Mouse (Mus musculus) layer of hippocampus, postnatal 36 days (tissue): ENCODE results near the gene Taf3. TPM values are rescaled to one million over a fixed set of nuclear protein-coding genes. Genes with fewer than 3 reads are reported as not detected.
A peak's percentile ranks its signal among the peaks of the same experiment; 100 is the strongest.

Source experiments
- DNase-seq, 2 experiments: peaks; one replicate each; pipeline ENCODE4 v3.0.0; 2022
- total RNA-seq, 2 experiments: library from RNA; stranded (reverse); gene quantifications; 2 replicates each; pipeline ENCODE4 v1.2.3; 2021

Gene Taf3
- total RNA-seq = 10 to 100 TPM; 15.0 to 15.8 TPM

- peak; percentile 92 to 94 for DNase-seq
These were observed at the start of gene Taf3 for GRCm38 (mm10) chr2:10048461-10048860. Taf3 (minus strand) TSS chr2:10048596.

DNA sequence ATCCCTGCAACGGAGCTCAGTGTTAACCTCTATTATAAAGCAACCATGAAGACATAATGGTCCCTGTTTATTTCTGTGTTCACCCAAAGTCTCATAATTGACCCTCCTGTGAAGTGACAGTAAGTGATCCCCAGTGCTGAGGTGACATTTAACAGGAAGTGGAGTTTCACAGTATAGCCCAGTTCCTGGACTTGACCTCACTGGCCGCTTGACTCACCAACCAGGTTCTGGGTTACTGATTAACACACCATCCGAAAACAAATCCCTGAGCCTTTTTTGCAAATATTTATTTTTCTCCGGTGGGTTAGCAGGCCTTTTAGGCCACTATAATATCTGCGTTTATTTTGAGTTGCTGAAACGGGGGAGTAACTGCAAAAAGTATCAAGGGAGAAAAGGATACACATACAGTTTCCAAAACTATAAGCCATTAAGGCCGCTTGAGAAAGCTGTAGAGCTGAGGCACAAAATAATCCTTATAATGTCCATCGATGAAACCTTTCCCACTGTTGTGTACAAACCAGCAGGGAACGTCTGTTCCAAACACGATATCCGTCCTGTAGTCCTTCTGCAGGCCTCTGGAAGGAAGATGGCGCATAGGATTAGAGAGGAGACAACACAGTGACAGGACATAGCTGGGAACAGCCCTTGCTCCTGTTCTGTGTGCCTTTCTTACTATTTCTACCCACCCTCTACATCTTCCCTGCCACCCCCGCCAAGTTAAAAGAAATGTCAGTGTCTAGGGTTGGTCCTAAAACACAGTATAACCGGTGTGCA, 46.1 kb upstream of the Taf3 start:
- no peak for DNase-seq

DNA sequence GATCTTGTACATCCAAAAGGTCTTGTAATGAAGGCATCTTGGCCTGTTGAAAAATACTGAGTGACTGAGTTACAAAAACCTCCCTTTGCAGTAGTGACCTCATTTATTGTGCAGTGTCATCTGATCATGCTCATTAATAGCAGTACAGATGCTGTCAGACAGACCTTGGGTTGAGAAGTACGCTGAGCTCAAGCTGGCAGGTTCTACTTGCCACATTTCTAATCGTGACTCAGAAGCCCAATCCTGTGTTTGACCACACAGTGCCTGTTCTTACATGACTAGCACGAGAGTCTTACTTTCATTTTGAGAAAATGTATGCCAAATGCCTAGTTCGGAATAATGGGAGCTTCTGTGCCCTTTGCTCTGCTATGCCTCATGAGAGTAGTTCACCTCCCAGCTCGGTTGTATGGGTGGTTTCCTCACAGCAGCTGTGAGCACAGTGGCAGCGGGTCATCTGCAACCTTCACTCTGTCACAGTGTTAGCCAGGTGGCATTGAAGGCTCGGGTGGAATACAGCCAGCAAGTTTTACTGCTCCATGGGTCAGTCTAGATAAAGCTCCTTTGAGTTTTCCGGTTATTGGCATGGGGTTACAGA, 39.0 kb upstream of the Taf3 start:
- no peak for DNase-seq

- DNase-seq = no peak
These were observed 34.3 kb upstream of the Taf3 start for GRCm38 (mm10) chr2:10082737-10083136.

- DNase-seq = no peak
These were observed 33.2 kb upstream of the Taf3 start for GRCm38 (mm10) chr2:10081453-10082080.

DNA sequence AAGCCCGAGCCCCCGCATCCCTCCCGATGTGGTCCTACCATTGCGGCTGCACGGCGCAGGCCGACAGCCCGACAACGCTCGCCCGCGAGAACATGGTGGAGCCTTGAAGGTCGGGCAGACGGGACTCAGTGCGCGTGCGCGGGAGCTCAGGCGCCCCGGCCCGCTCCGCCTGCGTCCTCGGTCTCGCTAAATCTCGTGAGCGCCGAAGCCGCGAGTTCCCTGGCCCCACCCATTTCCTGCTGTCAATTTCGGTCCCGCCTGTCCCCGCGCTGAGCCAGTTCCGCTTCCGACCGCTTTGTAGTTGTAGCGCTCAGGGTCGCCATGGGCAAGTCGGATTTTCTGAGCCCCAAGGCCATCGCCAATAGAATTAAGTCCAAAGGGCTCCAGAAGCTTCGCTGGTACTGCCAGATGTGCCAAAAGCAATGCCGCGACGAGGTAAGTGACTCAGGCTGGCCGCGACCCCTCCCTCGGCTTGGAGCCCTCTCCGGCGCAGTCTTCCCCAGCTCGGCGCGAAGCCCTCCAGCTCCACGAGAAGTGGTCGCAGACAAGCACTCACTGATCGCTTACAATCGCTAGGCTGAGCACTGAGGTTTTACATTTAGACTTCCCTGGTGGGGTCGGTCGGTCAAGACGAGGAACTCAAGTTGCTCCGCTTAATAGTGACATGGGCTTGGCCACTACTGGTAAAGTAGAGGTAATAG, 32.1 kb upstream of the Taf3 start, which contains the start of the genes Atp5c1 and Kin:
TSS of gene Atp5c1 (minus strand) at position 201 of the 701 bp plus-strand sequence.
TSS of gene Kin (plus strand) at position 284 of the 701 bp plus-strand sequence.
- peak; percentile 96 to 97 for DNase-seq

- DNase-seq = no peak
These were observed 31.4 kb upstream of the Taf3 start for GRCm38 (mm10) chr2:10079745-10080309.

DNA sequence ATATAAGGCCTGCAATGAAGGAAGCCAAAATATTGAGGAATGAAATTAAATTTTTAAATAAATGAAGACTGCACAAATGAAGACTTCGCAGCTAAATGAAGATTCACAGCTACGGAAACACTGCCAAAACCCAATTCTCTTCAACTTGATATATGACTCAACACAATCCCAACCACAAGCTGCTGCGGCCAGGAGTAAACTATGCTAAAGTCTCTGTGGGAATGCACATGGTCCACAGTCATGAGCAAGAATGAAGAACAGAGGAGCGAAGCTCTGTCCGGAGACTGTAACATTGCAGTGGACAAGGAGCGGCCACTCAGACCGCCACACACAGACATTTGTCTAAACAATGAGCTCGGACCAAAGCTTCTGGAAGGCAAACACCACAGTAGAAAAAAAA, 28.3 kb upstream of the Taf3 start:
- DNase-seq = no peak

- no peak for DNase-seq
These were observed 26.1 kb upstream of the Taf3 start for GRCm38 (mm10) chr2:10074470-10074869.

- DNase-seq = no peak
These were observed 23.4 kb upstream of the Taf3 start for GRCm38 (mm10) chr2:10071751-10072150.

GRCm38 (mm10) chr2:10058836-10059235, 10.4 kb upstream of the Taf3 start:
- no peak for DNase-seq

- DNase-seq = no peak
These were observed 3.6 kb upstream of the Taf3 start for GRCm38 (mm10) chr2:10051996-10052395.

GRCm38 (mm10) chr2:10050878-10051277, 2.5 kb upstream of the Taf3 start:
- peak; percentile 42 to 51 for DNase-seq

DNA sequence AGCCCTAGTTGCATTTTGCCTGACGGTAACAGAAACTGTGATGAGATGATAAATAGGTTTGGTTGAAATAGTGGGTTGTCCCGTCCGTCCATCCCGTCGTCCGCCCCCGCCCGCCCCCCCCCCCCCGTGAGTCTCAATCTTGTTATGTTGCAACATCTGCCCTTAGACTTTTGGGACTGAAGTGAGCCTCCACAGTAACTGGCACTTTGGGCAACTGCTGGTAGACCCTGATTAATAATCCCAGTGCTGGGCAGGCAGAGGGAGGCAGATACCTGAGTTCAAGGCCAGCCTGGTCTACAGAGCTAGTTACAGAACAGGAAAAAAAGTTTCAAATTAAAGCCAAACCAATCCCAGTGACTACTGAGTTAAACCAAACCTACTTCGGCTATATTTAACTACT, 1.1 kb upstream of the Taf3 start:
- no peak for DNase-seq

DNA sequence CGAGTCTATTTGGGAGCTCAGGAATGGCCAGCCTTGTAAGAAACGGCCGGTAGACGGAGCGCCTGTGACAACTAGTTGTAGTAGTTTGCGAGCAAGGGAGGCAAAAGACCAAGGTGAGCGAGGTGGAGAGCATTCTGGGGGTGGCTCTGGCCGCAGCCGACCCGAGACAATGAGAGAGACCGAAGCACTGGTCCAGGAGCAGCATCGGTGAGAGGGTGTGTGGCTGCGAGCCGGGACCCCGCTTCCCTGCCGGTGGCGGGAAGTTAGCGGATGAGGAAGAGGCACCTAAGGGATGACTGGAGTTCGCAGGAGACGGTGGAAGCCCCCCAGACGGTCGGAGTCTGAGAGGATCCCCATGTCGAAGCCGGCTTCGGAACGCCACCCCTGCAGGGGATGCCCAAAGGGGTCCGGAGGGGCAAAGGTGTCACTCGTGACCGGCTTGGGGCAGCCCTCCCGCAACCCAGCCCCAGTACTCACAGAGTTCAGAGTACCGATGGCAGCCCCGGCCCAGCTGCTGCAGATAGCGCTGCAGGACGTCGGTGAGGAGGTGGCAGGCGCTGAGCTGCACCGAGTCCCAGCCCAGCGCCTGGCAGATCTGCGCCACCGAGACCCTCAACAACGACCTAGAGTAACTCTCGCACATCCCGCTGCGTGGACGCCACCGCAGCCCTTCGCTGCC, 499 bp downstream of the Taf3 start:
- peak; percentile 23 to 33 for DNase-seq

DNA sequence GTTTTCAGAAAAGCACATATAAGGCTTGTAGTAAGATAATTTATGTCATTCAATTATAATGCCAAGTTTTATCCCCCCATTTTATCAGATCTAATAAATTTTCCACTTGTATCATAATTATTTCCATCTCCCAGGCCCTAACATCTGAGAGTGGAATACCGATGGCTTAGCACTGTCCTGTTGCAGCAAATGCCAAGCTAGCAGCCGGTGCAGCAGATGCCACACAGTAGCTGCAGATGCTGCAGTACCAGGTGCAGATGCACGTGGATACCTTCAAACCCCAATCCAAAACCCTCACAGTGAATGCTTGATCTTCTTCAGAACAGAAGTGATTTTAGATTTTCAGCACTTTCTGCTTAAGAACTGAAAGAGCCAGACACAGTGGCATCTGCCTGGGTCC, 13.4 kb downstream of the Taf3 start:
- no peak for DNase-seq

DNA sequence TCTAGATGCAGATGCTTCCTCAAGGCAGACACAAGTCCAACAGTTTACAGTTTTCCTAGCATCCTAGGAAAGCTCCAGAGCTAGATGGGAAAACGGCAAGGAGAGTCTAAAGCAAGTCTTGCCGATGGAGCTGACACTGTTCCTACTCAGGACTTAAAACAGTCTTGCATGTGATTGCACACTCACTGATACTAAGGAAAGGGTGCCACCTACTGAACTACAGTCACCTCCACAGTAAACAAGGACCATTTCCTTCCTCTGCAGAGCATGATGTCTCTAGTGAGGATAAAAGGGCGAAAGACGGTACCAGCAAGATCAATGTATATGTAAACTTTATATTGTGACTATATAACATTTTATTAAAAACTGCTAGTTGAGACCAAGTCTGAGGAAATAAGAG, 14.7 kb downstream of the Taf3 start:
- no peak for DNase-seq

DNA sequence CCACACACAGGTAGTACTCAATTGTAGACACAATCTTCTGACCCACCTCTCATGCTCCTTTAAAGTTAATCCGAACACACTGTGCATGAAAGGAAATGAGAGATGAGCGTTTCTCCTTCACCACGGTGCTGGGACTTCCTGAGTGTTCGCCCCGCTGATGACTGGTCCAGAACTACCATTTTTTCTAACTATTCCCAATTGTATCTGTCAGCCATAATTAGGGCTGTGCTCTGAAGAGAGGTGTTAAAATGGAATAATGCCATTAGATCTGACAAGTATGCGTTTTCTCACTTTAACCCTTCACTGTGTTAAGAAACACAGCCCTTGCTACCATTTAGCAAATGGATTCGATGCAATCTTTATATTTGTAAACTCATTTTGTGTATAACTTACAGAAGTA, 18.6 kb downstream of the Taf3 start:
- no peak for DNase-seq

DNA sequence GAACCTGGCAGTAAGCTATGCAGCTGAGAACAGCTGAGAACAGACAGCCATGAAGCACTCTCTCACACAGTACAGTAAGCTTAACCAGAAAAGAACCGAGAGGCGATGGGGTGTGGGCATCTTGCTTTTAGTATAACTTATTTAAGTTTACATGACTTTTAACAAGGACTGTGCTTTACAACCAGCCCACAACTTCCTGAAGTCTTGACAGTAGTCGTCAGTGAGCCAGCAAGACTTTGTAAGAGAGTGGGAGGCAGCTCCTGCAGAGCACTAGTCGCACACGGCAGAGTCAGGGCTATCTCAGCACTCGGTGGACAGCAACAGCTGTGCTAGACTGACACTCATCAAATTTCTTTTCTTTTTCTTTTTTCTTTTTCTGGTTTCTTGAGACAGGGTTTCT, 24.1 kb downstream of the Taf3 start:
- no peak for DNase-seq

DNA sequence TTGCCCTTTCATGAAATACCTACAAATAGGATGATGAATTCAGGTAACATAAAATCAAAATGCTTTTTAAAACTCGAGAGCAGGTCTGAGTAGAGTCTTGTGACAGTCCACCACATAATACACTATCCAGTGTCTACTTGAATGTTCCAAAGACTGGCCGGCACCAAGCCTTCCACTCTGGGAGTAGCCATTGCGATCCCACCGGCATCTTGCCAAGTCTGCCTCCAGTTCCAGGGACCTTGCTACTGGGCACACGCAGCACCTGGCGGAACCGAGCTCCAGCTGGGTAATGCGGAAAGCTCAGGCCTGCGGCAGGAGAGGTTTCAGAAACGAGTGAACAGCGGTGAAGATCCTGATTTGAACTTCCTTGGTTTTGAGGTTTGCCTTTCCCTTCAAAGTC, 27.1 kb downstream of the Taf3 start:
- DNase-seq = no peak

- no peak for DNase-seq
These were observed 33.3 kb downstream of the Taf3 start for GRCm38 (mm10) chr2:10014951-10015635.
